Mouse (Mus musculus): ENCODE data around the gene Slc7a8.

Gene Slc7a8

DNA sequence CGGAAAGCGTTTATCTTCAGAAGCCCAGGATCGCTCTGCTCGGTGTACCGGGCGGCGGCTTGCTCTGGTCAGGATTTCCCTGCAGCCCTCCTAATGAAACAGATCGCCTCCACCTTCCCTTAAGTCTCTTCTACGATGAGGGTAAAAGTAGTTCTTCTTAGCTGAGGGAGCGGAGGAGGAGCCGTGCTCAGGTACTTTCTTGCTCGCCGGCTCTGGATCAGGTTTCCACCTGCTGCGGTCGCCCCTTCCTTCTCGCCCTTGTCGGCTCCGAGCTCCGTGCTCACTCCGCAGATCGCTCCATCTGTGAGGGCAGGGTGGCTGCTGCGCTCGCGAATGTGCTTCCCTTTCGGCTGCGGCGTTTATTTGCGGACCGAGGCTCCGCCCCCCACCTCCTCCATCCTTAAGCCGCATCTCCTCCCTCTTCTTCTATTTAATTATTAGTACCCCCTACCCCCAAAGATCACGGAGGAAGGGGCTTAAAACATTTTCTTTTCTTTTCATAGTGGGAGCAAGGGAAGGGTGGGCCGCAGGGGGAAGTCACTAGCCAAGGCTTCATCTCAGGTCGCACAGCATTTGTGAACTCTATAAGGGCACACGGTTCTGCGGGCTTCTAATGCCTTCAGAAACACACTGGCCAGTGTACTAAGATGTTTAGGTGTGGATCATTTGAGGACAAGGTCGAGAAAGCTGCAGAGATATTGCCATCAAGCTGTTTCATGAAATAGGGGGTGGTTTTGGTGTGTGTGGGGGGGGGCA lies at the start of gene Slc7a8:
Gene Slc7a8, minus strand, starts transcription at position 337 of the 756 bp plus-strand sequence.
- DNase-seq (ENCODE audit: low read depth, low spot score), result peak; percentile 53

DNA sequence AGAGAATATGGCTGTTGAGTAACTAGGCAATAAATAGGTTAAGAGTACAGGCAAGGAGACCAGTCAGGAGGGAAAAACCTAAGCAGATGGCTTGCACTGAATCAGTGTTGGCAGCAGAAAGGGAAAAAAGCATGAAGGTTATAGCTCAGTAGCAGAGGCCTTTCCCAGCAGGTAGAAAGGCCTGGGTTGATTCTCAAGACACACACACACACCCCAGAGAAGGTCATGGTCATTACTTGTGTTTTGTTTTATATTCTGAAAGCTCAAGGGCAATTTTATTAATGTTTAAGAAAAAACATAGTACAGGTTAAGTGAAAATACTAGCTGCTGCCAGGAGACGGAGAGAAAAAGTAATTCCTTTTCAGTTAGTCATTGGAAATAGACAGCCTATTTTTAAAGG lies 42.0 kb upstream of the Slc7a8 start:
- DNase-seq (ENCODE audit: low read depth, low spot score), result no peak

DNA sequence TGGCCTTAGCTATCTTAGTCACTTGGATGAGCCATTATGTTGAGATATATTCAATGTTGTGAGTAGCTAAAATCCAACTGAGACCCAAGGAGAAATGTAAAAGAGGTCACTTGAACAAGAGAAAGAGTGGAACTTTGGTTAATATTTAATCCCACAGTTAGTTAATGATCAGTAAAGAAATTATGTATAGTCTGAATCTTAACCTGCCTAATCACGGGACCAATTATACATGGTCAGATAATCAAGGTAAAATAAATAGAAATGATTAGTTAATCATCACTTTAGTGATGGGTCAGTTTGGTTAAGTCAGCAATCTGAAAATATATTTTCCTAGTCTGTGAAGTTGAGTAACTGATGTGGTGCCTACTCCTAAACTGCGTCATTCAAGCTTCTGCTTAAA lies 40.6 kb upstream of the Slc7a8 start:
- DNase-seq (ENCODE audit: low read depth, low spot score), result no peak

DNA sequence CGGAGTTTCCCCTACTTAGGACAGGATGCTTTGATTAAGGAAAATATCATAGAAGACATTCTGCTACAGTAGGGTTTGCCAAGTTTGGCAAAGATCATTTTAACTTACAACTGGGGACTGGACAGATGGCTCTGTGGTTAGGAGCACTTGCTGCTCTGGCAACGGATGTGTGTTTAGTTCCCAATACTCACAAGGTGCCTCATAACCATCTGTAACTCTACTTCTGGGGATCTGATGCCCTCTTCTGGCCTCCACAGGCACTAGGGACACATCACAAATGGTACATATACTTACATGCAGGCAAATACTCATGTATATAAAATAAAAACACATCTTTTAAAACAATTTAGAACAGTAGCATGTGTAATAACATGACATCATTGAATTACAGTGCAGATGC lies 36.0 kb upstream of the Slc7a8 start:
- no peak for DNase-seq (ENCODE audit: low read depth, low spot score)

DNA sequence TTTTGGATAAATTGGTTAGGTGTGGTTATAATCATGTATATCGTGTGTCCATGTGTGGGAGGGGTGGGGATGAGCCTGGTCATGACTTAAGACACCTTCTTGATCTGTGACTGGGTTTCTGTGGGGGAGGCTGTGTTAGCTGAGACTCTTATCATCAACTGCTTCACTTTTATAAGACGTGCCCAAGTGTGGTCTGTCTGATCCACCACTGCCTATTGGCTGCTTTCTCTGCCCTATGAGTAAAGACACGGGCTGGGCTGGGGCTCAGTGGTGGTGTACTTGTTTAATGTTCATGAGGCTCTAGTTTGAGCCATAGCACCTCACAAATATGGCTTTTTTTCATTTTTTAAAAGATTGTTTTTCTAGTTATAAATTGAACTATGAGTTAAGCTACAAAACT lies 34.0 kb upstream of the Slc7a8 start:
- DNase-seq (ENCODE audit: low read depth, low spot score), result no peak

DNA sequence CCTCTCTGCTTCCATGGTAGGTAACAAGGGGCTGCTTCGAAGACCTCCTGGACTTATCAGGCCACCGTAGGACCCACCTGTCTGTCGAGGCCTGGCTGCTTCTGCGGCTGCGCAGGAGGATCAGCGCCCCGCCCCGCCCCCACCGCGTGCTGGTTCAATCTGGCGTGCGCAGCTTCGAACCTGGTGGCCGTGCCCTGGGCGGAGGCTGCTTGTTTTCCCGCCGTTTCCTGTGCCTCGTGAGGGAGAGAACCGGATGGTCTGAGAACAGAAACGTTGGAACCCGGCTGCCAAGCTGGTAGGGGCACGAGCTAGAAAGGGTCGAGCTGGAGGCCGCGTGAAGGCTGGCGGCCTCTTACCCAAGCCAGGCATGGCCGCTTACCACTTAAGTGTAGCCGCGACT lies 32.2 kb upstream of the Slc7a8 start, which contains the start of gene Rnf212b:
Gene Rnf212b, plus strand, starts transcription at position 151 of the 400 bp plus-strand sequence.
- DNase-seq (ENCODE audit: low read depth, low spot score), result no peak

DNA sequence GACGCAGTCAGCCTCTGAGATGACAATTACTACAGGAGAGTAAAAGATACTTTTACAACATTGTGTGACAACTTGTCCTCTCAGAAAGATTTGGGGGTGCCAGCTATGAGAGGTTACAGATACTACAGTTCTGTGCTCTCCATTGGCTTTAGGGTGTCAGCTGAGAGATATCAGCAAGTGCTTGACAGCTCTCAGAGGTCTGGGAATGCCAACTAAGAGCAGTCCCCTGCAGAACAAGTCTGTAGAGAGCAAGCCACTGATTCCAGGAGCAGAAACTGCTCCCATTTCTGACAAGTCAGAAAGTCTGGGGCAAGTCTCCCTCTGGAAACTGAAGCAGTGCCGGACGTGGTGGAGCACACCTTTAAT lies 27.9 kb upstream of the Slc7a8 start:
- no peak for DNase-seq (ENCODE audit: low read depth, low spot score)

DNA sequence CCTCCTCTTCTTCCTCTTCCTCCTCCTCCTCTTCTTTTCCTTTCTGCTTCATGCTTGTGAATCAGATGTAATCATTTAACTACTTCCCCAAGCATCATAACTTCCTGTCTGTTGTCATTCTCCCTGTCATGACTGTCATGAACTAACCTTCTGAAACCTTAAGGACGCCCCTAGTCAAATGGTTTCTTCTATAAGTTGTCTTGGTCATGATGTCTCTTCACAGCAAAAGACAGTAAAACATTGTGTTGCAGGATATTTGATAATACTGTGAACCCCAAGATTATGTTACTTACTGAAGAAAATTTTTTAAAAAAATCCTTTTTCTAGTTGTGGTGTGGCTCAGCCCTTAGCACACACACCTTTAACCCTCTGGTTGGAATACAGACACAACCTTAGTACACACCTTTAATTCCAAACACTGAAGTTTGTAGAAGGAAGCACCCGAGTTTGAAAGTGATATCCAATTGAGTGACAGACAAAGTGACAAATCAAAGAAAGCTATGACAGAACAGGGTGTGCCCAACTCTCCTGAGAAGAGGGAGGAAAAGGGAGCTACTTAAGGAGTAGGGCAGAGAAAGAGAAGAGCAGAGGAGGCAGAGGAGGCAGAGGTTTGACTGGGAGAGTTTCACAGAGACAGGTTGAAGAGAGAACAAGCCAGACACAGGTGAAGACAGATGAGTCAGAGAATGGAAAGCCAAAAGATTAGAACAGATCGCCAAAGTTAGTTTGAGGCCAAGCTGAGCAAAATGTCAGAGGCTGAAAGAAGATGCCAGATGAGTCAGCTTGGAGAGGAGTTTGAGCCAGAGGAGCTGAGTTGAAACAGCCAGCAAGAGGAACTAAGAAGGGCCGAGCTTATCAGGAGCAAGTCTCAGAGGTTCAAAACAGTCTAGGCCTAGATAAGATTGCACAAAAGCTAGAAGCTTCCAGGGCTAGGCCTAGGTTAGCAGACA lies 27.2 kb upstream of the Slc7a8 start:
- no peak for DNase-seq (ENCODE audit: low read depth, low spot score)

DNA sequence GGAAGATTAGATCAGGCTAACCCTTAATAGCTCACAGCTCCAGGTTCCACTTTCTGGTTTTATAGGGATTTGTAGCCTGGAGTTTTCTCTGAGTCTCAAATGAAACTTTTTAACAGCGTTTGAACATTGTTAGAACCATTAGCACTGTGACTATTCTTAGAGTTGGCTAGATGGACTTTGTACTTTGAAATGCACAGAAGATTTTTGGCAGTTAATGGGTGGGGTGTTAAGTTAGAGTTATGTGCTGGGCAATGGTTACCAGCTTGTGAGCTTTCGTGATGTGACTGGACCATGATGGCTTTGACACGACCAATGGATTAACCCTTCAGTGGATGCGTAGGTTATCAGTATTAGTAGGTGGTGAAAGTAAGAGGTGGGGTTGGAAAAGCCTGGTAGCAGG lies 24.4 kb upstream of the Slc7a8 start:
- DNase-seq (ENCODE audit: low read depth, low spot score), result no peak

DNA sequence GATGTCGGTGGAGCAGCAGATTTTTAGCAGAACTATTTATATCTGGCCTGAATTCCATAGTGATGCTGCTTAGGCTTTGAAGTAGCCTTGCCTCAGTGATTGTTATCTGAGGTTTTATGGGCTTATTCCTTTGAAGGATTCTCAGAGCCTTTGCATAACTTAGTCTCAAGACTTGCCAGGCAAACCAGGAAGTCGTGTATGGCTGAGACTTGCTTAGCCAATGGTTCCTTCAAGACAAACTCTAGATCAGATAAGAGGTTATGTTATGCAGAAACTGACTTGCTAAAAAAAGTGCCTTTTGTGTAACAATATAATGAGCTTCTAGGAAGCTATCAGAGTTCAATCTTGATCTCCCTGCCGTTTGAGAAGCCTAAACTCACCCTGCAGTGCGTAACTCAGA lies 20.7 kb upstream of the Slc7a8 start:
- no peak for DNase-seq (ENCODE audit: low read depth, low spot score)

DNA sequence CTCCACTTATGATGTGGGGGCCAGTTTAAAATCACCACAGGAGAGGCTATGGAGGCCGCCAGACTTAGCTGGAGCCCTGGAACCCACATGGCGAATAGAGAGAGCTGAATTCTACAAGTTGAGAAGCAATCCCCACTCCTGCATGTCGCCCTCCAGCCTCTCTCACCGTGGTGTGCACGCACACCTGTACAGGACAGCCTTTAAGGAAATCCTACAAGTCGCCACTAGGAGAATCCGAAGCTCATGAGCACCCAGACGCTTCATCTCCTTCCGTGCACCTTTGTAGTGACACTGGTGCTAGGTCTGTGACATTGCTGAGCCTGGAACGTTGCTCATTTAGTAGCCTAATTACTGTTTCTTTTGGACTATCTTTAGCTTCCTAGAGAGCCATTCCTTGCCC lies 17.9 kb upstream of the Slc7a8 start:
- no peak for DNase-seq (ENCODE audit: low read depth, low spot score)

DNA sequence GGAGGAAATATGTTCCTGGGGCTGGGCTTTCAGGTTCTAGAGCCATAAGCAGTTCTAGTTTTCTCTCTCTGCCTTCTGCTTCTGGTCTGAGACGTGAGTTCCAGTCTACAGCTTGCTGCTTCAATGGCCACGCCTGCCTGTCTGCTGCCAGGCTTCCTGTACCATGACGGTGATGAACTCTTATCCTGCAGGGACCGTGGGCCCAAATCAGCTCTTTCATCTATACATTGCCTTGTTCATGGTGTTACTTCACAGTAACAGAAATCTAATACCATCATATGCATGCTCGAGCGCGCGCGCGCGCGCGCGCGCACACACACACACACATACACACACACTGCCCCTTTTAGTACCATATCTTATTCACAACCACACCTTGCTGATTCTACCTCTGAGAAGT lies 15.0 kb upstream of the Slc7a8 start:
- no peak for DNase-seq (ENCODE audit: low read depth, low spot score)

DNA sequence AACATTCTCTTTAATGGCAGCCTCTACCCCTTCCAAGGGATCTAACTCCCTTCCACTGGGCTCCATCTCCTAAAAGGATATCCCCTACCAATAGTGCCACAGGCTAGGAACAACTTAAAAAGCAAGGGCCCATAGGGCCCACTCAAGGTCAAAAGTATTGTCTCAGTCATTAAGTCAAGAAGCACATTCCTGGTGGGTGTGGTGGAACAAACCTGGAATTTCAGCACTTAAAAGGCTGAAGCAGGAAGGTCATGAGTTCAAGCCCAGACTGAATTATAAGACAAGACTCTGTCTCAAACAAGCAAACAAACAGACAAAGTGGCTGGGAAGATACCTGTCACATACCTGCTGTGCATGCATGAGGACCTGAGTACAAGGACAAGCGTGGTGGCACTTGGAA lies 14.2 kb upstream of the Slc7a8 start:
- no peak for DNase-seq (ENCODE audit: low read depth, low spot score)

DNA sequence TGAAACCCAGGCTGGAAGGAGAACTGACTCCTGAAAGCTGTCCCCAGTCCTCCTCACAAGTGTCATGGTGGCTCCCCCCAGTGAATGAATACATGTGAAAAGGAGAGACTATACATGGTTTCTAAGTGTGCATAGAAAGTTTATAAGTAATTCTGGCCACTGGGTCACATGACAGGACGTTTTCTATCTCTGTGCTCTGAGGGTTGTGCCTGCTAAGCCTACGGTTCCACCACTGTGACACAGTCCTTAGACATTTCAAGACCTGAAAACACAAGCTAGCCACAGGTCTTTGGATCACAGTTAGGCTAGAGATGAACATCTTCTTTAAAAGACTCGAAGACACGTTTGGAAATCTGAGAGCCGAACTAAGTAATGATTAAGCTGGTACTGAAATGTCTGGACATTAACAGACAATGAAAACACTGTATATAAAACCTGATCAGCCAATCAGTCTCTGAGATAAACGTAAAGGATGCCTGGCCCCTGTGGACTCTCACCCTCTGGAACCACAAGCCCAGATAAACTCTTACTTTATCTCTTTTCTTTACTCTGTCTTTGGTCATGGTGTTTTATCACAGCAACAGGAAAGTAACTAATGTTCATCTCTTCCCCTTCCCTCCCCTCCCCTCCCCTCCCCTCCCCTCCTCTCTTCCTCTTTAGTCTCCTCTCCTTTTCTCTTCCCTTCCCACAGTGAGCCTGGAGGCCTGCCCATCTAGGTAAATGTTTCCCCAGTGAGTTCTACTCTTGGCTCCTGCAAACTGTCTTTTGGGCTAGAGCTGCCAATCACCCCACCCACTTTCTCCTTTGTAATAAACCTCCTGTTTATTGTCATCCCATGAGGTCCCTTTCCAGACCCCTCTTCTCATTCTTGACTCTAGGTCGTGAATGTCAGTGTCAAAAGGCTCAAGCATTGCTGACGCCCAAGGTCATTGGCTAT lies 12.4 kb upstream of the Slc7a8 start:
- no peak for DNase-seq (ENCODE audit: low read depth, low spot score)

DNA sequence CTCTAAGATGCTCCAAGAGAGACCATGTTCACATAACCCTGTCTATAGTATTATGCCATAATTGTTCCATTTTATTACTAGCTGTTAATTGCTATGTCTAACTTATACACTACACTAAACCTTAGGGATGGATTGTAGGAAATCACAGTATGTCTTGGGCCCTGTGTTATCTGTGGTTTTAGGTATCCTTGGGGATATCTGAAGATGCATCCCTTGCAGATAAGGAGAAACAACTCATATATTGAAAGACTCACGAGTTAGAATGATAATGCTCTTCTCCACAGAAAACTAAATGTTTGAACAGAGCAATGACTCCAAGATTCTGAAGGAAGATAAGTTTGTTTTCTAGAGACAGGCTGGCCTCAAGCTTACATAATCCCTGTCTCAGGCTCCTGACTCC lies 11.6 kb upstream of the Slc7a8 start:
- DNase-seq (ENCODE audit: low read depth, low spot score), result no peak

DNA sequence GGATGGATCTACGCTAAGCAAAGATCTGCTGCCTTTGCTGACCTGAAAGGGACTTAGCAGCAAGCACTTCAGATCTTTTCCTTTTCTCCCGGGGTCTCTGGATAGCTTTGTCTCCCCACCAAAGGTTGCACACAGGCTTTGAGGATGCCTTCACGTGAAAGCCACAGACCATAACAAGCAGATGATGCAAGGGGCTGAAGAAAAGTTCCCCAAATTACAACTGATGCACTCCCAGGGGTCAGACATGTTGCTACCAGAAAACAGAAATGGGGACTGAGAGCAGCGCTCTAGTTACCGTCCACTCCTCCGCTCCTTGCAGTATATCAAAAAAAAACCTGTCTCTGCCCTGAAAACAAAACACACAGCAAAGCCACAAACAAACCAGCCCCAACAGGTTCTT lies 10.4 kb upstream of the Slc7a8 start:
- no peak for DNase-seq (ENCODE audit: low read depth, low spot score)

DNA sequence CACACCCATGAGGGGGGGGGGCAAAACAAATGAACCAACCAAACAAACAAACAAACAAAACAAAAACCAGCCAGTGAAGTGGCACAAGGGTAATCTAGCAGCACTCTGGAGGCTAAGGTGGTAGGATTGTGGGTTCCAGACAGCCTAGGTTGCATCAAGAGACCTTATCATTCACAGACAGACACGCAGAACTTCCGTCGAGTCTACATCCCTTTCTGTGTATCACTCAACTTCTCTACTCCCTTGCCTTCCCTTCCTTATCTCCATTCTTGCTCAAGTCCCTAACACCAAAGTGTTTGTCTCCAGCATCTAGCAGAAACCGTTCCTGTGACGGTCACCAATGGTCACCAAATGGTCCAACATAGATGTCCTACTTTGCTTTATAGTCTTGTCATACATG lies 6.5 kb upstream of the Slc7a8 start:
- DNase-seq (ENCODE audit: low read depth, low spot score), result no peak

DNA sequence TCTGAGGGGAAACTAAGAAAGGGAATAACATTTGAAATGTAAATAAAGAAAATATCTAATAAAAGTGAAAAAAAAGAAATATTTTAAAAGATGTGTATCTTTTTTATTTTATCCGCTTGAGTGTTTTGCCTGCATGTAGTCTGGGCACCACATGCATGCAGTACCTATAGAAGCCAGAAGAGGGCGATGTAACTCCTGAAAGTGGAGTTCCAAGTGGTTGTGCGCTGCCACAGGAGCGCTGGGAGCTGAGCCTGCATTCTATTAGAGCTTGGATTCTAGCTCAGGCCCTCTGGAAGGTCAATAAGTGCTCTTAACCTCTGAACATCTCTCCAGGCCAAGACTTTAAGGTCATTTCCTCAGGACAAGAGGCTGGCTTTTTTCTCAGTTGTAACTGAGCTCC lies 5.5 kb upstream of the Slc7a8 start:
- DNase-seq (ENCODE audit: low read depth, low spot score), result no peak

DNA sequence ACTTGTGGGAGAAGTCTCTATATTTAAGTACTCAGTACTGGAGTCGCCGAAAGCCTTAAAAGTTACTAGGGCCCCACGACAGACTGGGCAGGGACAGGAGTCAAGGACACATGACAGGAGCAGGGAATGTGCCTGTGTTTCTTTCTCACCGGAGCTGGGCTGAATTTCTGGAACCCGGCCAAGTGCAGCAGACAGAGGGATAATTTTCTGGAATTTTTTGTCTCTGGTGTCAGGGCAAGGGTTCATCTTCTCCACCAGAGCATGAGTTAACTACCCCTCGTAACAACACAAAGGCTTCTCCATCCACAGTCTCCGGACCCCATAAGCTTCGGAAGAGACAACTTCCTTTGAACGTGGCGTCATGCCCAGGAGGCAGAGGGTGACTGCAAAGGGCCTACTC lies 4.7 kb upstream of the Slc7a8 start:
- DNase-seq (ENCODE audit: low read depth, low spot score), result no peak

DNA sequence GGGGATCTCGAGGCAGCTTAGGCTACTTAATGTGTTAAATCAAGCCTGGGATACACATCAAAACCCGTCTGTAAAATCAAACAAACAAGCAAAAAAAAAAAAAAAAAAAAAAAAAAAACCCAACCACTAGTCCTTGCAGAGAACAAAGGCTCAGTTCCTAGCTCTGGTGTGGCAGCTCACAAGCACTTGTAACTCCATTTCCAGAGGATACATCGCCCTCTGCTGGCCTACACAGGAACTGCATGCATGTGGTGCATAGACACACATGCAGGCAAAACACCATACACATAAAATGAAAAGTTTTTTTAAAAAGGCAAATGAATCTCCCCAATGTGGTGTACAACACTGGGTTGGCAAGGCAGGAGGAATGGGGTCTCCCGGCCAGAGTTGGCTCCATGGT lies 4.2 kb upstream of the Slc7a8 start:
- DNase-seq (ENCODE audit: low read depth, low spot score), result peak; percentile 60

DNA sequence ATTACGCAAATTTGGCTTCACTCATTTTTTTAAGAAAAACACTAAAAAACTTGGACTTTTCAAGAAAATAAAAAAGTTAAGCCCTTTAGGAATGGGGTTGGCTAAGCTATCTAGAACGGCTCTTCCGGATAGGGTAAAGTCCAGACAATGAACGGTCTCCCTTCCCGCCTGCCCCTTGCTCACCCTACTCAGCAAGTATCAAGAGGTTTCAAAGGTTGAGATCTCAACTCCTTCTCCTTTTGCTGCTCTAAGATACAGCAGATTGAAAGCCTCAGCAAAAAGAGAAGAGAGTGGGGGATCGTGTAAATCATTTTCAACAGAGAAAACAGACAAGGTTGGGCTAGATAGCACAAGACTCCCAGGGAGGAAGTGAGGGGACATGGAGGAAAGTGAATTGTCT lies 1.2 kb upstream of the Slc7a8 start:
- DNase-seq (ENCODE audit: low read depth, low spot score), result no peak

Measured in retina, adult 2 months (tissue).